Mouse (Mus musculus) bone marrow macrophage, adult 2 months (primary cell): ENCODE measurements at regions not wholly inside any gene's neighbourhood (a gene's known extent, or its start where the extent isn't known, plus 50 kb on each side); places are given as distances from the start of the nearest gene placed in this dataset.

Experiments used
- CTCF ChIP-seq: IDR thresholded peaks from 2 replicates; pipeline ENCODE4 v1.5.1; 2012; ENCODE audit warnings: low read depth, mild to moderate bottlenecking, low read length, moderate library complexity
- POLR2A ChIP-seq: IDR thresholded peaks from 2 replicates; pipeline ENCODE4 v1.6.1; 2012; ENCODE audit warnings: mild to moderate bottlenecking, low read depth, low read length, borderline replicate concordance

DNA sequence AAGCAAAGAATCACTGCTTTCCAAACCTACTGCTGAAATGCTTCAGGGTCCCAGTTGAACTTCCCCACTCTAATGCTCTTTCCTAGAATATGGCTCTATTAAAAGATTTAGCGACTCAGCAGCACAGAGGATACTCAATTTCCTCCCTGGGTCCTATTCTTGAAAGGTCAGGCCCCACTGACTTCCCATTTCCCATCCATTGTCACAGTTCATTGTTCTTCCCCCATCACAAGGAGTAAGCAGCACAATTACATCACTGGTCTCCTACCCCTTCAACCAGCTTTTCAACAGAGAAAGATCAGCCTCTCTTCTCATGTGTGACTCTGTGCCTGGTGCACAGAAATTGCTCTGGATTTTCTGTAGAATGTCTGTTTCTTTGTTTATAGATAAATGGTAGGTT, 344.5 kb downstream of the Gsdmc2 start:
- TF ChIP-seq CTCF: no peak
- TF ChIP-seq POLR2A: no peak
